Mouse (Mus musculus): ENCODE data around the gene Thap12.
A peak's percentile ranks its signal among the peaks of the same experiment; 100 is the strongest.

The Thap12 gene

GRCm38 (mm10) chr7:98697496-98697895 is 5.4 kb upstream of the Thap12 start:
- DNase-seq (ENCODE audit: low read depth, low spot score) = no peak

GRCm38 (mm10) chr7:98698041-98698440 is 4.9 kb upstream of the Thap12 start:
- DNase-seq (ENCODE audit: low read depth, low spot score) = no peak

- DNase-seq (ENCODE audit: low read depth, low spot score) = no peak
These were observed 4.3 kb upstream of the Thap12 start for GRCm38 (mm10) chr7:98698590-98698989.

GRCm38 (mm10) chr7:98701771-98702170 is 1.1 kb upstream of the Thap12 start:
- DNase-seq (ENCODE audit: low read depth, low spot score) = no peak

- no peak for DNase-seq (ENCODE audit: low read depth, low spot score)
These were observed 520 bp downstream of the Thap12 start for GRCm38 (mm10) chr7:98703365-98703881.

GRCm38 (mm10) chr7:98704276-98704675 is 1.4 kb downstream of the Thap12 start:
- DNase-seq (ENCODE audit: low read depth, low spot score) = no peak

GRCm38 (mm10) chr7:98713661-98714060 is 10.8 kb downstream of the Thap12 start:
- no peak for DNase-seq (ENCODE audit: low read depth, low spot score)

- DNase-seq (ENCODE audit: low read depth, low spot score) = no peak
These were observed 14.5 kb downstream of the Thap12 start for GRCm38 (mm10) chr7:98717438-98717837.

GRCm38 (mm10) chr7:98719761-98720160 is 16.9 kb downstream of the Thap12 start:
- DNase-seq (ENCODE audit: low read depth, low spot score) = no peak

- no peak for DNase-seq (ENCODE audit: low read depth, low spot score)
These were observed 17.8 kb downstream of the Thap12 start for GRCm38 (mm10) chr7:98720731-98721130.

- no peak for DNase-seq (ENCODE audit: low read depth, low spot score)
These were observed 18.3 kb downstream of the Thap12 start for GRCm38 (mm10) chr7:98721172-98721571.

- no peak for DNase-seq (ENCODE audit: low read depth, low spot score)
These were observed 18.7 kb downstream of the Thap12 start for GRCm38 (mm10) chr7:98721623-98722022.

- no peak for DNase-seq (ENCODE audit: low read depth, low spot score)
These were observed 22.8 kb downstream of the Thap12 start for GRCm38 (mm10) chr7:98725686-98726195.

GRCm38 (mm10) chr7:98727986-98728385 is 25.1 kb downstream of the Thap12 start:
- no peak for DNase-seq (ENCODE audit: low read depth, low spot score)

- DNase-seq (ENCODE audit: low read depth, low spot score) = no peak
These were observed 25.6 kb downstream of the Thap12 start for GRCm38 (mm10) chr7:98728499-98728898.

GRCm38 (mm10) chr7:98729661-98730271 is 26.9 kb downstream of the Thap12 start:
- DNase-seq (ENCODE audit: low read depth, low spot score) = peak; percentile 14

- DNase-seq (ENCODE audit: low read depth, low spot score) = no peak
These were observed 31.1 kb downstream of the Thap12 start for GRCm38 (mm10) chr7:98733958-98734357.

GRCm38 (mm10) chr7:98734876-98735275 is 32.0 kb downstream of the Thap12 start:
- DNase-seq (ENCODE audit: low read depth, low spot score) = peak; percentile 9

GRCm38 (mm10) chr7:98736780-98737550 is 34.1 kb downstream of the Thap12 start:
- no peak for DNase-seq (ENCODE audit: low read depth, low spot score)

GRCm38 (mm10) chr7:98740363-98740762 is 37.5 kb downstream of the Thap12 start:
- DNase-seq (ENCODE audit: low read depth, low spot score) = no peak

GRCm38 (mm10) chr7:98743312-98743711 is 40.4 kb downstream of the Thap12 start:
- DNase-seq (ENCODE audit: low read depth, low spot score) = peak; percentile 44

GRCm38 (mm10) chr7:98750404-98750803 is 47.5 kb downstream of the Thap12 start:
- no peak for DNase-seq (ENCODE audit: low read depth, low spot score)

- DNase-seq (ENCODE audit: low read depth, low spot score) = no peak
These were observed 49.8 kb downstream of the Thap12 start for GRCm38 (mm10) chr7:98752680-98753079.
